Mouse (Mus musculus) liver, postnatal 0 days (tissue): Measurements from ENCODE around the gene Mrpl16. TPM values are rescaled to one million over a fixed set of nuclear protein-coding genes. Genes with fewer than 3 reads are reported as not detected.

Experiments used
- ATAC-seq: fragments of 200-750 bp; cut with Nextera tagmentation; 2 replicates; pipeline ENCODE4 v1.8.0; 2017; ENCODE audit warnings: mild to moderate bottlenecking, moderate library complexity
- DNase-seq: peaks from one replicate; pipeline ENCODE4 v3.0.0-alpha.2; 2016
- H3K27ac ChIP-seq: fragments of 300-500 bp; sonication (generic); 2 replicates; pipeline ENCODE4 v1.5.1; 2014; ENCODE audit warnings: antibody characterized with exemption, moderate library complexity, mild to moderate bottlenecking, low read depth
- H3K27me3 ChIP-seq: fragments of 300-500 bp; sonication (generic); 2 replicates; pipeline ENCODE4 v1.6.1; 2014; ENCODE audit warnings: low read length, control low read depth, mixed read lengths; ENCODE audit not compliant: insufficient read depth
- H3K36me3 ChIP-seq: fragments of 300-500 bp; sonication (generic); replicated peaks from 2 replicates; pipeline ENCODE4 v1.6.1; 2014; ENCODE audit warnings: mild to moderate bottlenecking, control low read depth, low read length, moderate library complexity, mixed read lengths; ENCODE audit not compliant: insufficient read depth
- H3K4me1 ChIP-seq: fragments of 300-500 bp; sonication (generic); 2 replicates; pipeline ENCODE4 v1.6.1; 2014; ENCODE audit warnings: antibody characterized with exemption, mild to moderate bottlenecking, control low read depth; ENCODE audit not compliant: insufficient read depth
- H3K4me2 ChIP-seq: fragments of 300-500 bp; sonication (generic); 2 replicates; pipeline ENCODE4 v1.6.1; 2014; ENCODE audit warnings: low read depth, mild to moderate bottlenecking, low read length, moderate library complexity, mixed read lengths
- H3K4me3 ChIP-seq: fragments of 300-500 bp; sonication (generic); 2 replicates; pipeline ENCODE4 v1.5.1; 2014; ENCODE audit warnings: low read depth, low read length
- H3K9ac ChIP-seq: fragments of 300-500 bp; sonication (generic); replicated peaks from 2 replicates; pipeline ENCODE4 v1.6.1; 2014; ENCODE audit warnings: mild to moderate bottlenecking, moderate library complexity
- H3K9me3 ChIP-seq: fragments of 300-500 bp; sonication (generic); 2 replicates; pipeline ENCODE4 v1.6.1; 2016; ENCODE audit warnings: mild to moderate bottlenecking, control low read depth, low read length, mixed read lengths
- CTCF ChIP-seq: sonication (generic); IDR thresholded peaks from 2 replicates; pipeline ENCODE4 v1.5.1; 2016; ENCODE audit warnings: antibody characterized with exemption, low read depth
- EP300 ChIP-seq: IDR thresholded peaks from 2 replicates; pipeline ENCODE4 v1.6.1; 2016; ENCODE audit warnings: antibody characterized with exemption, low read depth, mild to moderate bottlenecking
- WGBS: fragments of 180-500 bp; shearing (Covaris S2); extraction: QIAGEN DNeasy Blood & Tissue Kit; methylation state at CpG from one replicate; pipeline ENCODE4 v1.1.7; 2014; ENCODE audit not compliant: insufficient replicate concordance; 5-methylcytosine and 5-hydroxymethylcytosine counted together
- polyA plus RNA-seq: library from polyadenylated mRNA; unstranded; fragments of >200 nt; fragmentation: Nextera tagmentation; extraction: Ambion mirVana; gene quantifications from 2 replicates; pipeline ENCODE4 v1.2.1, GENCODE M21; 2015

The Mrpl16 gene
- polyA plus RNA-seq, 1 experiment from 2014 or later = 38.2 TPM

DNA sequence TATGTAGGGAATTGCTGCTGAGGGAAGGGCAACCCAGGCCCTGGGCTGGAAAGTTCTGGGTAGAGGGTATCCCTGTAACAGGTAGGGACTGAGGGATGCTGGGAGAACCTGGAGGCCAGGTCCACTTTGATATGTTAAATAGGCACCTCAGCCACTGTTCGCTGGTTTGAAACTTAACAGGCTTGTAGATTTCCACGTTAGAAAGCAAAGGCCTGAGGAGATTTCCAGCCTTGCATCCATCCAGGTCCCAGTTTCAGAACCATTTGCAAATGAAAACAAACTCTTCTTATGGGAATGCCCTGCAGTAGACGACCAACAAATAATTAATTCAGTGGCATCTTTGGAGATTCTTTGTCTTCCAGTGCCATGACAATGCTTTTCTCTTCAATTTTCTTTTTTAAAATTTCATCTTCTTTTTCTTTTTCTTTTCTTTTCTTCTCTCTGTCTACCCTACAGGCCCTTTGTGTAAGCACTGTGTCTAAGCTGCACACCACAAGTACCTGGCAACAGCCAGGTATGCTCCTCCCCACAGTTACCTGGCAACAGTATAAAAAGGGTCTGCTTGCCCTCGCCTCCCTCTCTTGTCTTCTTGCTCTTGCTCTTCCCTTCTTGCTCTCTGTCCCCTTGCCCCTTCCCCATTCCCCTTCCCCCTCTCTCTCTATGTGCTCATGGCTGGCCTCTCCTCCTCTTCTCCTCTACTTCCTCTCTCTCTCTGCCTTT is 53.3 kb downstream of the Mrpl16 start:
- no peak for ATAC-seq
- no peak for TF ChIP-seq EP300
- TF ChIP-seq CTCF = no peak
- no peak overlapping the region for H3K4me3 ChIP-seq
- no peak overlapping the region for H3K9ac ChIP-seq
- no peaks in the 10 kb centered on the region for H3K4me1 ChIP-seq
- no peaks in the 10 kb centered on the region for H3K36me3 ChIP-seq
- H3K9me3 ChIP-seq = no peaks in the 10 kb centered on the region
- no peak overlapping the region for H3K27ac ChIP-seq
- no peak overlapping the region for H3K4me2 ChIP-seq
- 64% methylated on average over 4 of the region's 4 CpGs for WGBS
- no peak for DNase-seq
- H3K27me3 ChIP-seq = peaks cover 17% of the 10 kb centered on the region

Other genes with a start within 250 kb of the Mrpl16 start
- gene Ms4a4d, start 233.6 kb upstream of the Mrpl16 start, polyA plus RNA-seq = 1.5 and 1.7 TPM in 2 replicates
- gene Ms4a6d, start 165.5 kb upstream of the Mrpl16 start, polyA plus RNA-seq = 8.8 and 9.0 TPM in 2 replicates
- gene Ms4a2, start 146.7 kb upstream of the Mrpl16 start, polyA plus RNA-seq = 0.86 and 0.90 TPM in 2 replicates
- gene Ms4a3, start 129.5 kb upstream of the Mrpl16 start, polyA plus RNA-seq = 37.6 and 38.0 TPM in 2 replicates
- 0.19 TPM in 1 of 2 replicates, not detected in the other for gene Oosp2, start 109.8 kb upstream of the Mrpl16 start, polyA plus RNA-seq
- 0.26 and 0.54 TPM in 2 replicates for gene Oosp1, start 79.2 kb upstream of the Mrpl16 start, polyA plus RNA-seq
- gene Oosp3, start 73.3 kb upstream of the Mrpl16 start, polyA plus RNA-seq = not detected in 2 replicates
- gene Gif, start 22.8 kb upstream of the Mrpl16 start, polyA plus RNA-seq = not detected in 2 replicates
- 3.2 and 3.7 TPM in 2 replicates for gene Stx3, start 49.0 kb downstream of the Mrpl16 start, polyA plus RNA-seq
- gene Olfr1417, start 68.8 kb downstream of the Mrpl16 start, polyA plus RNA-seq = not detected in 2 replicates
- gene Olfr1418, start 90.7 kb downstream of the Mrpl16 start, polyA plus RNA-seq = not detected in 2 replicates
- gene Olfr1419, start 104.7 kb downstream of the Mrpl16 start, polyA plus RNA-seq = not detected in 2 replicates
- not detected in 2 replicates for gene Olfr1420, start 116.2 kb downstream of the Mrpl16 start, polyA plus RNA-seq
- gene Patl1, start 142.0 kb downstream of the Mrpl16 start, polyA plus RNA-seq = 4.9 and 5.4 TPM in 2 replicates
- 2.6 and 2.7 TPM in 2 replicates for gene Osbp, start 195.6 kb downstream of the Mrpl16 start, polyA plus RNA-seq